16 mouse cellular contexts compared by ENCODE assay signal in genomic region chr15:91704091-91704490, GRCm38 (mm10). TPM values are rescaled to one million over a fixed set of nuclear protein-coding genes. Genes with fewer than 3 reads are reported as not detected.
DNase-seq lines count a peak whose midpoint lies in the region; ATAC-seq and TF ChIP-seq lines count a peak whose summit lies in the region.
"Had no signal": no experiment of that assay in that cellular context is flagged by ENCODE, and none has a peak within 500 bp of the region (broad histone marks: within the 10 kb centered on the region; RNA-seq: fewer than 3 reads in every experiment).

No protein-coding gene starts in this region.

- H3K36me3 ChIP-seq in heart, postnatal 0 days (replicated peaks; ENCODE audit: control insufficient read depth, insufficient read depth, low read length) = peaks cover 43% of the 10 kb centered on the region
- H3K36me3 ChIP-seq in kidney, embryonic 14.5 days (ENCODE audit: control insufficient read depth, insufficient read depth, low read length) = 0 out of 2 replicates have a peak, but pooled peaks cover 3% of the 10 kb centered on the region
- H3K36me3 ChIP-seq in kidney, postnatal 0 days (ENCODE audit: insufficient read depth, low read length) = peaks cover 8% of the 10 kb centered on the region; the same call in 1 of the 2 replicates
- H3K36me3 ChIP-seq in lung, postnatal 0 days (ENCODE audit: insufficient read depth, low read length) = peaks cover 19% of the 10 kb centered on the region; the same call in 1 of the 2 replicates
- H3K36me3 ChIP-seq: forebrain, embryonic 15.5 days; hindbrain, embryonic 15.5 days had no signal

- peaks cover 8% of the 10 kb centered on the region; the same call in 1 of the 2 replicates for H3K4me1 ChIP-seq in heart, postnatal 0 days (ENCODE audit: control insufficient read depth, insufficient read depth)
- H3K4me1 ChIP-seq in kidney, embryonic 14.5 days (ENCODE audit: control insufficient read depth, insufficient read depth, low read length) = 0 out of 2 replicates have a peak, but pooled peaks cover 3% of the 10 kb centered on the region
- no peaks in the 10 kb centered on the region for H3K4me1 ChIP-seq in kidney, postnatal 0 days (replicated peaks; ENCODE audit: insufficient read depth, low read length)
- H3K4me1 ChIP-seq in lung, postnatal 0 days (ENCODE audit: insufficient read depth, low read depth, low read length) = no peaks in the 10 kb centered on the region

- no peak for DNase-seq in heart, postnatal 0 days (ENCODE audit: low spot score)
- DNase-seq in heart, adult 8-10 months (ENCODE audit: low spot score) = no peak
- DNase-seq in kidney, adult 8-10 months = peak; percentile 57 to 81
- DNase-seq in kidney, postnatal 0 days (ENCODE audit: low spot score) = peak; percentile 14
- DNase-seq in embryo, embryonic 11 days = no peak
- no peak for DNase-seq in lung, postnatal 0 days (ENCODE audit: low spot score)
- DNase-seq: cerebellum, postnatal 10 days; gastrocnemius, postnatal 36 days had no signal

- H3K27me3 ChIP-seq in heart, postnatal 0 days (ENCODE audit: control insufficient read depth, insufficient read depth, low read length) = no peaks in the 10 kb centered on the region
- H3K27me3 ChIP-seq in kidney, embryonic 14.5 days (ENCODE audit: control insufficient read depth, insufficient read depth, low read length) = no peaks in the 10 kb centered on the region
- no peaks in the 10 kb centered on the region for H3K27me3 ChIP-seq in kidney, postnatal 0 days (ENCODE audit: insufficient read depth, low read length)
- H3K27me3 ChIP-seq in lung, postnatal 0 days (replicated peaks; ENCODE audit: insufficient read depth, low read length) = no peaks in the 10 kb centered on the region
- H3K27me3 ChIP-seq: embryonic facial prominence, embryonic 15.5 days; forebrain, embryonic 15.5 days; Patski had no signal

- 93% methylated on average over 7 of the region's 7 CpGs for WGBS in heart, postnatal 0 days
- WGBS in kidney, embryonic 14.5 days = 83% methylated on average over 7 of the region's 7 CpGs
- WGBS in kidney, postnatal 0 days = 71% methylated on average over 7 of the region's 7 CpGs
- WGBS in lung, postnatal 0 days = 90% methylated on average over 7 of the region's 7 CpGs

- no peaks in the 10 kb centered on the region for H3K9me3 ChIP-seq in heart, postnatal 0 days (replicated peaks; ENCODE audit: control insufficient read depth, low read length)
- no peaks in the 10 kb centered on the region for H3K9me3 ChIP-seq in kidney, embryonic 14.5 days (ENCODE audit: control insufficient read depth, low read length)
- no peaks in the 10 kb centered on the region for H3K9me3 ChIP-seq in kidney, postnatal 0 days (replicated peaks; ENCODE audit: low read length)
- H3K9me3 ChIP-seq in lung, postnatal 0 days (ENCODE audit: low read length) = no peaks in the 10 kb centered on the region
- H3K9me3 ChIP-seq: embryonic facial prominence, embryonic 15.5 days; forebrain, embryonic 15.5 days; hindbrain, embryonic 15.5 days had no signal

- no peak for TF ChIP-seq EP300 in heart, postnatal 0 days (IDR thresholded peaks at IDR 0.05; ENCODE audit: low read depth)
- TF ChIP-seq EP300 in lung, postnatal 0 days (IDR thresholded peaks at IDR 0.05) = no peak

- no peak for TF ChIP-seq CTCF in heart, postnatal 0 days (IDR thresholded peaks at IDR 0.05; ENCODE audit: low read depth)
- TF ChIP-seq CTCF in kidney, postnatal 0 days (IDR thresholded peaks at IDR 0.05; ENCODE audit: low read depth) = no peak
- TF ChIP-seq CTCF in lung, postnatal 0 days (IDR thresholded peaks at IDR 0.05) = no peak

- no peak overlapping the region for H3K4me2 ChIP-seq in heart, postnatal 0 days (ENCODE audit: low read depth, low read length)
- H3K4me2 ChIP-seq in kidney, embryonic 14.5 days (replicated peaks; ENCODE audit: low read depth, low read length) = no peak overlapping the region
- H3K4me2 ChIP-seq in kidney, postnatal 0 days (ENCODE audit: low read length) = no peak overlapping the region
- no peak overlapping the region for H3K4me2 ChIP-seq in lung, postnatal 0 days (replicated peaks; ENCODE audit: low read depth, low read length)
- H3K4me2 ChIP-seq: embryonic facial prominence, embryonic 15.5 days; forebrain, embryonic 15.5 days; heart, embryonic 11.5 days; hindbrain, embryonic 15.5 days had no signal

- H3K4me3 ChIP-seq in heart, postnatal 0 days (ENCODE audit: low read depth, low read length) = no peak overlapping the region
- no peak overlapping the region for H3K4me3 ChIP-seq in kidney, embryonic 14.5 days (ENCODE audit: low read length)
- no peak overlapping the region for H3K4me3 ChIP-seq in kidney, postnatal 0 days (replicated peaks; ENCODE audit: low read depth, low read length)
- no peak overlapping the region for H3K4me3 ChIP-seq in lung, postnatal 0 days (ENCODE audit: low read depth, low read length)
- H3K4me3 ChIP-seq: embryonic facial prominence, embryonic 15.5 days; forebrain, embryonic 15.5 days; hindbrain, embryonic 15.5 days had no signal

- 0 out of 2 replicates have a peak overlapping the region, but pooled peaks have one; percentile 76 for H3K27ac ChIP-seq in heart, postnatal 0 days (ENCODE audit: low read depth)
- H3K27ac ChIP-seq in kidney, embryonic 14.5 days (ENCODE audit: low read depth, low read length) = no peak overlapping the region
- H3K27ac ChIP-seq in kidney, postnatal 0 days = no peak overlapping the region
- no peak overlapping the region for H3K27ac ChIP-seq in lung, postnatal 0 days (ENCODE audit: low read length)
- H3K27ac ChIP-seq: forebrain, embryonic 15.5 days had no signal

- ATAC-seq in heart, postnatal 0 days (ENCODE audit: insufficient read depth, low read depth) = no peak
- no peak for ATAC-seq in kidney, embryonic 14.5 days (ENCODE audit: low FRiP score, low TSS enrichment)
- no peak; the same call in 1 of the 2 replicates for ATAC-seq in kidney, postnatal 0 days (replicated peaks; ENCODE audit: low FRiP score, low read depth)
- ATAC-seq in lung, postnatal 0 days = no peak
- ATAC-seq: activated CD4-positive, CD25-positive, alpha-beta regulatory T cell, adult 4 months had no signal

- no peak overlapping the region for H3K9ac ChIP-seq in heart, postnatal 0 days (replicated peaks; ENCODE audit: low read depth, low read length)
- no peak overlapping the region for H3K9ac ChIP-seq in kidney, embryonic 14.5 days (ENCODE audit: low read depth, low read length)
- no peak overlapping the region for H3K9ac ChIP-seq in kidney, postnatal 0 days (ENCODE audit: low read depth, low read length)
- H3K9ac ChIP-seq in lung, postnatal 0 days (replicated peaks; ENCODE audit: low read depth) = no peak overlapping the region
- H3K9ac ChIP-seq: embryonic facial prominence, embryonic 15.5 days; forebrain, embryonic 15.5 days; hindbrain, embryonic 15.5 days had no signal

RNA-seq across cellular contexts. Expression of gene Lrrk2, which starts 31.1 kb away (rescaled TPM):
- 4.1 and 5.3 TPM in 2 replicates for total RNA-seq in heart, postnatal 0 days (2014; rRNA removed; ENCODE audit: low replicate concordance)
- 3.6 and 3.7 TPM in 2 replicates for polyA plus RNA-seq in heart, postnatal 0 days (2015; fragmentation: Nextera tagmentation; extraction: Ambion mirVana)
- total RNA-seq in heart, adult 8-10 months (2022) = 10 to 100 TPM in 3 of 4 experiments, 1 to 10 TPM in 1; 9.1 to 14.4 (median 14.1) TPM
- polyA plus RNA-seq in kidney, embryonic 14.5 days (2014; fragmentation: Nextera tagmentation; extraction: Ambion mirVana) = 5.1 and 7.0 TPM in 2 replicates
- polyA plus RNA-seq in kidney, postnatal 0 days (2015; fragmentation: Nextera tagmentation; extraction: Ambion mirVana) = 11.3 and 11.4 TPM in 2 replicates
- 31.6 and 33.9 TPM in 2 replicates for polyA plus RNA-seq in lung, postnatal 0 days (2015; fragmentation: Nextera tagmentation; extraction: Ambion mirVana)
- total RNA-seq: MEL had no signal

Comparison
In these comparisons a context has a peak if more than half of its experiments do, and no peak if none do; other contexts are left out.
1. DNase-seq: peak in kidney, adult 8-10 months (2 of 2) and kidney, postnatal 0 days (single experiment); none in heart, postnatal 0 days (single experiment), heart, adult 8-10 months (single experiment), embryo, embryonic 11 days (single experiment) and lung, postnatal 0 days (single experiment).